Mouse (Mus musculus) midbrain, embryonic 11.5 days (tissue): ENCODE measurements around the gene Rab3b. TPM values are rescaled to one million over a fixed set of nuclear protein-coding genes. Genes with fewer than 3 reads are reported as not detected.
A peak's percentile ranks its signal among the peaks of the same experiment; 100 is the strongest.

Source experiments
- ATAC-seq: fragments of 200-750 bp; cut with Nextera tagmentation; 2 replicates; pipeline ENCODE4 v1.8.0; 2017; ENCODE audit warnings: moderate TSS enrichment, moderate library complexity; ENCODE audit not compliant: low FRiP score
- DNase-seq: peaks from one replicate; pipeline ENCODE4 v3.0.0; 2015; ENCODE audit warnings: low spot score; ENCODE audit errors: missing footprints
- H3K27ac ChIP-seq: fragments of 300-500 bp; sonication (generic); 2 replicates; pipeline ENCODE4 v1.5.1; 2014; ENCODE audit warnings: low read depth, low read length
- H3K27me3 ChIP-seq: fragments of 300-500 bp; sonication (generic); 2 replicates; pipeline ENCODE4 v1.6.1; 2014; ENCODE audit warnings: mild to moderate bottlenecking, low read length, moderate library complexity, mixed read lengths; ENCODE audit not compliant: control insufficient read depth, insufficient read depth
- H3K36me3 ChIP-seq: fragments of 300-500 bp; sonication (generic); 2 replicates; pipeline ENCODE4 v1.6.1; 2014; ENCODE audit warnings: mild to moderate bottlenecking, low read length, moderate library complexity, mixed read lengths; ENCODE audit not compliant: control insufficient read depth, insufficient read depth
- H3K4me1 ChIP-seq: fragments of 300-500 bp; sonication (generic); 2 replicates; pipeline ENCODE4 v1.6.1; 2014; ENCODE audit warnings: low read length; ENCODE audit not compliant: control insufficient read depth, insufficient read depth
- H3K4me2 ChIP-seq: fragments of 300-500 bp; sonication (generic); 2 replicates; pipeline ENCODE4 v1.6.1; 2014; ENCODE audit warnings: mild to moderate bottlenecking, moderate library complexity
- H3K4me3 ChIP-seq: fragments of 300-500 bp; sonication (generic); 2 replicates; pipeline ENCODE4 v1.5.1; 2014; ENCODE audit warnings: low read depth, low read length
- H3K9ac ChIP-seq: fragments of 300-500 bp; sonication (generic); 2 replicates; pipeline ENCODE4 v1.6.1; 2014; ENCODE audit warnings: low read length
- H3K9me3 ChIP-seq: fragments of 300-500 bp; sonication (generic); 2 replicates; pipeline ENCODE4 v1.6.1; 2016; ENCODE audit warnings: low read length; ENCODE audit not compliant: control insufficient read depth
- WGBS: fragments of 180-500 bp; shearing (Covaris S2); extraction: QIAGEN DNeasy Blood & Tissue Kit; methylation state at CpG from one replicate; pipeline ENCODE4 v1.1.7; 2014; 5-methylcytosine and 5-hydroxymethylcytosine counted together
- polyA plus RNA-seq: library from polyadenylated mRNA; unstranded; fragments of >200 nt; fragmentation: Nextera tagmentation; extraction: Ambion mirVana; gene quantifications from 2 replicates; pipeline ENCODE4 v1.2.1, GENCODE M21; 2014

Gene Rab3b
- polyA plus RNA-seq, 1 experiment from 2014 or later, result 29.5 TPM

DNA sequence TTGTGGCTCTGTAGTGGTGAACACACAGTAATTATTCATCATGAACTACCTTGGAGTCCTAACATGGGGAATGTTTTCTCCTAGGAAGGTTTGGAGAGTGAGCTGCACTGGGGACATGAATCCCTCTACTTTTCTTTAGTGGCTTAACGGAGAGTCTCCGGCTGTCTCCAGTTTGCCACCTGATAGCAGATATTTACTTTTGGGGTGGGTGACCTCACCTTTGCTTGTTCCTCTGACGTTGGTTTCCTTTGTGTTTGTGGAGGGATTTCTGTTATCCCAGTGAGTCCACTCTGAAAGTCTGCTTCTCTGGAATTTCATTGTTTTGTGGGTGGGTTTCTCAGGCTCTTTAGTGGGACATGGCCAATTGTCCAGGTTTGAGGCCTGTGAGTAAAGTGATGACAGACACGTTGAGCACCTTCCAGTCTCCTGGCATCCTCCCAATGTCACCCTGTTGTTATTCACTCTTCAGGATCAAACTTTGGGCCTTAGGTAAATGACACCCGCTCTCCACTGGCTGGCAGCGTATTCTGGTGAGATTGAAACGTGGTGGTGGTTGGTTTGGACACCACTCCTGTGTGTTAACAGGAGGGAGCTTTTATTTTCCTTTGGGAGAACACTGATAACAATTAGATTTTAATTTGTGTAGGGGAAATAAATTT lies 36.8 kb upstream of the Rab3b start:
- ATAC-seq, result no peak

DNA sequence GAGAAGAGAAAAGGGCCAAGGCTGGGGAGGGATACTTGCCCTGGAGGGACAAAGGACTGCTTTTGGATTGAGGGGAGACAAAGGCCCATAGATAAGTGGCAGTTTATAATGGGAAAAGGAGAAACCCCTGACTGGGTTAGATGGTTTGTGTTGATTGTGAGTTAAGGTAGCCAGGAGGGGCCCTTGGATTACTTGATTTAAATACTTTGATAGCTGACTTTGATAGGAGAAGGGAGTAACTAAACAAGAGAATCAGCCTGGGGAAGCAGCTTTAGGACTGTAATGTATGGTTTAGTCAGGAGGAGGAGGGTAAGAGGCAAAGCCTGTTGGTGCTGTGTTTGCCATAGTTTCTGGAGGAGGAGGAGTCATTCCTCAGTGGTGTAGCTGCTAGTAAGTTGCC lies 35.5 kb upstream of the Rab3b start:
- no peak for DNase-seq
- no peak for ATAC-seq

More for the DNA sequence above, 36.8 kb upstream of the Rab3b start:
- H3K9me3 ChIP-seq, result no peaks in the 10 kb centered on the region
- no peak overlapping the region for H3K4me3 ChIP-seq
- H3K9ac ChIP-seq, result no peak overlapping the region
- H3K27ac ChIP-seq, result no peak overlapping the region
- no peaks in the 10 kb centered on the region for H3K27me3 ChIP-seq
- H3K4me1 ChIP-seq, result peaks cover 1% of the 10 kb centered on the region; the same call in 1 of the 2 replicates
- no peak overlapping the region for H3K4me2 ChIP-seq
- H3K36me3 ChIP-seq, result no peaks in the 10 kb centered on the region
- 89% methylated on average over 7 of the region's 7 CpGs for WGBS
- DNase-seq, result no peak

DNA sequence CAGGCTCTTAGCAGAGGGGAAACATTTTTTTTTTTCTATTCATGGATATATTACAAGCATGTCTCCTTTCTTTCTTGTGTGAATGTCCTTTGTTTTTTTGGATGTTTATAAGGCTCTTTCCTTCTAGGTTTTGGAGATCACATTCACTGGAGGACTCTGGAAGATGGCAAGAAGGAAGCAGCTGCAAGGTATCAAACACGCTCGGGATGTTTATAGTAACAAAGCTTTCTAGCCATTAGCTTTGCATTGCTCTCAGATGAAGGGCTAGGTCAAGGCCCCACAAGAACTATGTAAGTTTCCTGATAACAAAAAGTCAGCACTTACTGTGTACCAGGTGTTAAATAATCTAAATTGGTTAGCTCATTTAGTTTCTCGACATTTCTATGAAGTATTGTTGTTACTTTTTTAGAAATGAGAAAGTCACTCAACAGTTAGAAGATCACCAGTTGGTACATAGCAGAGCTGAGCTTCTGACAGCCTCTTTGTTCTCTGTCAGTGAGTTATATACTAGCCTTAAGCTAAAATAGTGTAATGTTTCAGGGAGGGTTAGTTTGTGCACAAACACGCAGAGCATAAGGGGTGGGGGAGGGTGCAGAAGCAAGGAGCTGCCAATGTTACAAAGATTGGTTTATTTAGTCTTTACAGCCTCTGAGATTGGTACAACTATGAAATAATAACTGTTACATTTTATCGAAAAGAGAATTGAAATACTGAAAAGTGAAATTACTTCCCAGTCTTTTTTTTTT lies 32.9 kb upstream of the Rab3b start:
- H3K27ac ChIP-seq, result no peak overlapping the region
- no peak overlapping the region for H3K4me2 ChIP-seq
- 95% methylated on average over 5 of the region's 5 CpGs for WGBS
- H3K4me3 ChIP-seq, result no peak overlapping the region
- H3K27me3 ChIP-seq, result no peaks in the 10 kb centered on the region
- ATAC-seq, result no peak
- no peak overlapping the region for H3K9ac ChIP-seq
- no peak for DNase-seq
- H3K36me3 ChIP-seq, result no peaks in the 10 kb centered on the region
- peaks cover 14% of the 10 kb centered on the region for H3K4me1 ChIP-seq
- no peaks in the 10 kb centered on the region for H3K9me3 ChIP-seq

More for the DNA sequence above, 35.5 kb upstream of the Rab3b start:
- H3K9me3 ChIP-seq, result no peaks in the 10 kb centered on the region
- H3K4me1 ChIP-seq, result peaks cover 2% of the 10 kb centered on the region; the same call in 1 of the 2 replicates
- H3K36me3 ChIP-seq, result no peaks in the 10 kb centered on the region
- H3K27ac ChIP-seq, result no peak overlapping the region
- H3K4me3 ChIP-seq, result no peak overlapping the region
- no peaks in the 10 kb centered on the region for H3K27me3 ChIP-seq
- no peak overlapping the region for H3K9ac ChIP-seq
- H3K4me2 ChIP-seq, result no peak overlapping the region

DNA sequence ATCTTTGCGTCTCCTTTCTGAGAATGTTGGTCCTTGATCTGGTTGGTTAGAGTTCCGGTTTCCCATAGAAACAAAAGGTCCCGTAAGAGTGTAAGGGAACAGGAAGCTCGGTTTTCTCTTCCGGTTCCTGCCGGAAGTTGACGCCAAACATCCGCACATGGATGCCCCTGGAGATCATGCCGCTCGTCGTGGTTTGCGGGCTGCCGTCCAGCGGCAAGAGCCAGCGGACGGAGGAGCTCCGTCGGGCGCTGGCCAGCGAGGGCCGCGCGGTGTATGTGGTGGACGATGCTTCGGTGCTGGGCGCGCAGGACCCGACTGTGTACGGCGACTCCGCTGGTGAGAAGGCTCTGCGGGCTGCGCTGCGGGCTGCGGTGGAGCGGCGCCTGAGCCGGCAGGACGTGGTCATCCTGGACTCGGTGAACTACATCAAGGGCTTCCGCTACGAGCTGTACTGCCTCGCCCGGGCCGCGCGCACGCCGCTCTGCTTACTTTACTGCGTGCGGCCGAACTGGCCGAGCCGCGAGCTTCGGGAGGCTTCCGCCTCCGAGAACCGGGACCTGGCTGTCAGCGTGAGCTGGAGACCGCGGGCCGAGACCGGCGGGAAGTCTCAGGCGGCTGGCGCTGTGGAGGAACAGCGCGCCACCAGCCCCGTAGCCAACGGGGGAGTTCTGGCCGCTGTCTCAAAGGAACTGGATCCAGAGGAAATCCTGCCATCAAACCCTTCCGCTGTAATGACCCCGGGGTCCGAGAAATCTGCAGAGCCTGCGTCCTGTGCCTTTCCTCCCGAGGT lies 31.0 kb upstream of the Rab3b start, which contains the start of gene Kti12:
Gene Kti12, plus strand, starts transcription at position 71 of the 790 bp plus-strand sequence.
- no peaks in the 10 kb centered on the region for H3K9me3 ChIP-seq
- no peaks in the 10 kb centered on the region for H3K27me3 ChIP-seq
- WGBS, result under 1% methylated on average over 77 of the region's 77 CpGs
- H3K36me3 ChIP-seq, result no peaks in the 10 kb centered on the region
- ATAC-seq (peak; percentile 89), DNase-seq (peak; percentile 97)
- H3K4me3 ChIP-seq, result peak within 1 kb of the TSS; percentile 93
- H3K27ac ChIP-seq, result peak within 1 kb of the TSS; percentile 63
- H3K4me2 ChIP-seq, result peak within 1 kb of the TSS; percentile 98
- H3K4me1 ChIP-seq, result peaks cover 14% of the 10 kb centered on the region
- peak within 1 kb of the TSS; percentile 83 for H3K9ac ChIP-seq

DNA sequence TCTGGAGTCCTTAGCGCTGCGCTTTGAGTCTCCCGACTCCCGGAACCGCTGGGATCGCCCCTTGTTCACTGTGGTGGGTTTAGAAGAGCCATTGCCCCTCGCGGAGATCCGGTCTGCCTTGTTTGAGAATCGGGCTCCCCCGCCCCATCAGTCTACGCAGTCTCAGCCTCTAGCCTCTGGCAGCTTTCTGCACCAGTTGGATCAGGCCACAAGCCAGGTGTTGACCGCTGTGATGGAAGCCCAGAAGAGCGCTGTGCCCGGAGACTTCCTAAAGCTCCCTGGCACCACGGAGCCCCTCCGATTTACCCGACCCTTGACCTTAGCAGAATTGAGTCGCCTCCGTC lies 30.4 kb upstream of the Rab3b start, which contains the start of gene A730015C16Rik:
Gene A730015C16Rik, minus strand, starts transcription at position 115 of the 344 bp plus-strand sequence.
- Histone ChIP-seq H3K9ac (peak within 1 kb of the TSS; percentile 83), H3K4me1 (peaks cover 14% of the 10 kb centered on the region), H3K27ac (peak within 1 kb of the TSS; percentile 63), H3K4me2 (peak within 1 kb of the TSS; percentile 98), H3K27me3 (no peaks in the 10 kb centered on the region), H3K4me3 (peak within 1 kb of the TSS; percentile 93), H3K36me3 (no peaks in the 10 kb centered on the region), H3K9me3 (no peaks in the 10 kb centered on the region)
- WGBS, result 13% methylated on average over 20 of the region's 20 CpGs
- ATAC-seq (peak; percentile 53), DNase-seq (peak; percentile 86)

DNA sequence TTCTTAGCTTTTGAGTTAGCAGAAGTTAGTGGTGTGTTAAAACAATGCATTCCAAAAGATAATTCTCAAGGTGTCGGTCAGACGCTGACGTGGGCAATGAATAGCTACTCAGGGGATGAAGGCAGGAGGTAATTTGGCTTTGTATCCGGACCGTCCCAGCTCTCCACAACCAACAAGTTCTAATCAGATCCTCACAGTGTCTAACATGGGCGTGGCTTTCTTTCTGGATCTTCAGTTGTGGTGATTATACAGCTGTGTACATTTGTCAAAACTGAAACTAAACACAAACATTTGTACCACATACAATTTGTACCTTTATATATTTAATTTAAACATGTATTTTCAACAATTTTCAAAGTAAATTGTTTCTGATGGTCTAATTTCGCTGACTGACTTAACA lies 12.1 kb upstream of the Rab3b start:
- Histone ChIP-seq H3K4me3 (no peak overlapping the region), H3K27ac (no peak overlapping the region), H3K4me1 (no peaks in the 10 kb centered on the region), H3K36me3 (peaks cover 2% of the 10 kb centered on the region; the same call in 1 of the 2 replicates), H3K27me3 (no peaks in the 10 kb centered on the region), H3K9me3 (no peaks in the 10 kb centered on the region), H3K9ac (no peak overlapping the region), H3K4me2 (no peak overlapping the region)
- ATAC-seq, result no peak
- no peak for DNase-seq
- 85% methylated on average over 7 of the region's 7 CpGs for WGBS

DNA sequence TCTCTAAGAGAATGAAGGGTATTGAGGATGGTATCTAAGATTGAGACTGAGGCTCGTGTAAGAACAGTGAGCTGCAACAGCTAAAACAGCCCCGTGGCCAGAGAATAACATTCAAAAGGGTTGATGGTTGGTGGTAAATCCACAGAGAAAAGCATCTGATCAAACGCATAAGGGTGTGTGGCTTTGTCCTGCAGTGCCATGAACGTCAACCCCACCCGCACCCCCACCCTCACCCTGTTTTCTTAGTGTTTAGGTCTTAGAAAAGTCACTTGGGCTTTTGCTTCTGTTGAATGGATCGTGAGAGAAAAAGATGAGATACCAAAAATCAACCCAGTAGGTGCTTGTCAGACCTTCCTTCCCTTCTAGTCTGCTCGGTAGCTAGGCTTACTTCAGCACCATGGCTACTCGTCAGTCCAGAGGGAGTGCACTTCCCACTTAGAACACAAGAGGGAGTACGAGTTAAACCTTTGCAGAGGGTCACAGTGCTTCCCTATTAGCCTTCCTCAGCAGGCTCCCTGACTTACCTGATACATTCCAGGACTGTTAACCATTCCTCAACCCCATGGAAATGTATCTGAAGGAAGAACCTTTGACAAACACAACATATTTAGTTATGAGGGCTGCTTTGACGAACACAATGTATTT lies 9.0 kb upstream of the Rab3b start:
- WGBS, result 39% methylated on average over 10 of the region's 10 CpGs
- ATAC-seq (peak; percentile 81; the same call in 1 of the 2 replicates), DNase-seq (peak; percentile 98)
- H3K27me3 ChIP-seq, result no peaks in the 10 kb centered on the region
- H3K4me2 ChIP-seq, result no peak overlapping the region
- H3K4me3 ChIP-seq, result no peak overlapping the region
- no peaks in the 10 kb centered on the region for H3K4me1 ChIP-seq
- H3K9me3 ChIP-seq, result no peaks in the 10 kb centered on the region
- no peak overlapping the region for H3K9ac ChIP-seq
- H3K27ac ChIP-seq, result no peak overlapping the region
- H3K36me3 ChIP-seq, result no peaks in the 10 kb centered on the region

DNA sequence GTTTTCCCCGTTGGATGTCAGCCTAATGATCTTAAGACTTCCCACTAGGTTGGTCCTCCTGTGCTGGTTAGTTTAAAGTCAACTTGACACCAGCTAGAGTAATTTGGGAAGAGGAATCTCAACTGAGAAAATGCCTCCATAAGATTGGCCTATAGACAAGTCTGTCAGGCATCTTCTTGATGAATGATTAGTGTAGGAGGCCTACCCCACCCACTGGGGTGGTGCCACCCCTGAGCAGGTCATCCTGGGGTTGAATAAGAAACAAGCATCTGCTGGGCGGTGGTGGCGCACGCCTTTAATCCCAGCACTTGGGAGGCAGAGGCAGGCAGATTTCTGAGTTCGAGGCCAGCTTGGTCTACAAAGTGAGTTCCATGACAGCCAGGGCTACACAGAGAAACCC lies 5.1 kb upstream of the Rab3b start:
- Histone ChIP-seq H3K27me3 (no peaks in the 10 kb centered on the region; the same call in 1 of the 2 replicates), H3K27ac (no peak overlapping the region), H3K4me2 (no peak overlapping the region), H3K36me3 (no peaks in the 10 kb centered on the region), H3K4me3 (no peak overlapping the region), H3K4me1 (no peaks in the 10 kb centered on the region; the same call in 1 of the 2 replicates), H3K9ac (no peak overlapping the region), H3K9me3 (no peaks in the 10 kb centered on the region)
- 86% methylated on average over 5 of the region's 5 CpGs for WGBS
- DNase-seq (no peak), ATAC-seq (no peak)
